Mouse (Mus musculus) MEL (cell line): ENCODE results near the gene Osbp2.

ENCODE experiments used
- CTCF ChIP-seq, 3 experiments: IDR thresholded peaks in 2 of 3; conservative IDR thresholded peaks in 1 of 3; 2 replicates each; pipeline ENCODE4 v1.5.1; 2011 to 2012; ENCODE audit warnings: low read length in 3 of 3, low read depth in 2 of 3, mild to moderate bottlenecking in 2 of 3, improper control_type of control experiment in 1 of 3, inconsistent platforms in 1 of 3, mixed read lengths in 1 of 3, moderate library complexity in 1 of 3; ENCODE audit not compliant: control insufficient read depth in 1 of 3, insufficient read depth in 1 of 3, poor library complexity in 1 of 3, severe bottlenecking in 1 of 3
- MAX ChIP-seq: IDR thresholded peaks from 2 replicates; pipeline ENCODE4 v1.6.1; 2011; ENCODE audit warnings: low read length, improper control_type of control experiment
- MEF2A ChIP-seq: IDR thresholded peaks from 2 replicates; pipeline ENCODE4 v1.6.1; 2014; ENCODE audit warnings: low read depth, mild to moderate bottlenecking, inconsistent platforms, low read length, improper control_type of control experiment; ENCODE audit not compliant: poor library complexity, insufficient replicate concordance, severe bottlenecking; ENCODE audit errors: extremely low read depth

DNA sequence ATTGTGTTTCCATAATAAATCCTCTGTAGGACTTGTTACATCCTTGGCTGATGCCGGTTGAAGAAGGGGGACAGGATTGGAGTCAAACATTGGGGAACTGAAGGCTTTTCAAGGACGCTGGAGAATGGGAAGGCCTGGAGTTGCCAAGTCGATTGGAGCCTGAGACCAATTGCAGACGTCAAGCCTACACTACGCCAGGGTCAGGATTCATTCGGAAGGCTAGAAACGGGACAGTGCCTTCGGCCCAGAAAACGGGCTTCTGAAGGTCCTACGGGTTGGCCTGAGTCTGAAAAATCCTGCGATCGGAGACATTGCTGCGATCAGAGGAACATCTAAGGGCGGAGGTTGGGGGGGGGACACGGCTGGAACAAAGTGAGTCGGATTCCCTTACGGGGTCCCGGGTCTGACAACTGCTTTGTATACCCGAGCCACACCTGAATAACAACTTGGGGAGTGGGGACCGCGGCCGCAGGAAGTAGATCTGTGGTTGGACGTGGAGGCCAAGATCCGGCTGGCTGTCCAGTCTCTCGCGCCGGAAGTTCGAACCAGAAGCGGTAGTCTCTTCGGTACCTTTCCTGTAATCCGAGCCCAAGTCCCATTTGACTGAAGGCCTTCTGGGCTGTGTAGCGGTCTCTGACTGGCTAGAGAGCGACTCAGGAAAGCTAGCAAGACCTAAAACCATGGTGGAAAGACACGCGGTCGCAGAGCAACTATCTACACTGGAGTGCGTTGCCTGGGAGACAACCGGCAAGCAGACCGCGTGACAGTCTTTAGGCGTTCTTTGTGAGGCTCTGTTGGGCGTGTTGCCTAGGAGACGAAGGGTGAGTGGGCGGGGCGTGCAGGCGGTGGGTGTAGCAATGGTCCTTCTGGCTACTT lies 30.9 kb upstream of the Osbp2 start, which contains the start of the genes 4921536K21Rik and Dusp18:
- TF ChIP-seq MEF2A, result no peak
- no peak for TF ChIP-seq CTCF (IDR thresholded peaks at IDR 0.05 in 2 of 3, conservative IDR thresholded peaks at IDR 0.05 in 1 of 3; ENCODE audit: control insufficient read depth in 1 of 3, insufficient read depth in 1 of 3, low read depth in 2 of 3, low read length in 3 of 3, poor library complexity in 1 of 3, severe bottlenecking in 1 of 3)
- peak; percentile 85 for TF ChIP-seq MAX
